Mouse (Mus musculus): ENCODE measurements around the gene D430019H16Rik. TPM values are rescaled to one million over a fixed set of nuclear protein-coding genes. Genes with fewer than 3 reads are reported as not detected.

The D430019H16Rik gene
- polyA plus RNA-seq, 1 experiment from 2014 or later = 0.84 TPM

DNA sequence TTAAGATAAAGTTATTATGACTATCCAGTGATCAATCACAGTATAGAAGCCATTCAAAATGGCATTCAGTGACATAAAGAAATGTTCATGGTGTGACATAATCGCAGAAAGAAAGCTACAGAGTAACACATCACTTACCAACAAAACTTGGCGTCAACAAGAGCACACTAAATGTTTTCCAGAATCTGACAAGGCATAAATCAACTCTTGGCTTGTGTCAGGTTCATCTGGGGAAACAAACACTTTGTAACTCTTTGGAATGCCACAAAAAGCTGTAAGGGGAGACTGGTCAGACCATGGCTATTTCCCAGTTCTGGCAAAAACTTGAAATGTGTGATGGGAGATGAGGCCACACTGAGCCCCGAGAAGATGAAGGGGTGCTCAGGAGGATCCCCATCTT lies 72.5 kb downstream of the D430019H16Rik start:
- ATAC-seq = no peak
- 73% methylated on average over 3 of the region's 3 CpGs for WGBS
- Histone ChIP-seq H3K4me3 (ENCODE audit: low read length) (no peak overlapping the region), H3K36me3 (ENCODE audit: control insufficient read depth, insufficient read depth, low read length) (no peaks in the 10 kb centered on the region), H3K27me3 (replicated peaks; ENCODE audit: control insufficient read depth, insufficient read depth, low read length) (no peaks in the 10 kb centered on the region), H3K4me2 (ENCODE audit: low read depth, low read length) (no peak overlapping the region), H3K4me1 (ENCODE audit: control insufficient read depth, insufficient read depth, low read length) (no peaks in the 10 kb centered on the region; the same call in 1 of the 2 replicates), H3K9ac (ENCODE audit: low read depth, low read length) (no peak overlapping the region), H3K27ac (ENCODE audit: low read length) (no peak overlapping the region), H3K9me3 (ENCODE audit: control insufficient read depth, low read length) (no peaks in the 10 kb centered on the region)

- Histone ChIP-seq H3K4me3 (ENCODE audit: low read length) (no peak overlapping the region), H3K27me3 (replicated peaks; ENCODE audit: control insufficient read depth, insufficient read depth, low read length) (no peaks in the 10 kb centered on the region), H3K4me1 (ENCODE audit: control insufficient read depth, insufficient read depth, low read length) (no peaks in the 10 kb centered on the region; the same call in 1 of the 2 replicates), H3K27ac (ENCODE audit: low read length) (peak overlapping the region; percentile 16; the same call in 1 of the 2 replicates), H3K4me2 (ENCODE audit: low read depth, low read length) (no peak overlapping the region), H3K9ac (ENCODE audit: low read depth, low read length) (no peak overlapping the region), H3K9me3 (ENCODE audit: control insufficient read depth, low read length) (no peaks in the 10 kb centered on the region), H3K36me3 (ENCODE audit: control insufficient read depth, insufficient read depth, low read length) (no peaks in the 10 kb centered on the region)
- peak; percentile 65 for ATAC-seq
- WGBS = 54% methylated on average over 5 of the region's 5 CpGs
These were observed 73.2 kb downstream of the D430019H16Rik start for GRCm38 (mm10) chr12:105526829-105527228.

DNA sequence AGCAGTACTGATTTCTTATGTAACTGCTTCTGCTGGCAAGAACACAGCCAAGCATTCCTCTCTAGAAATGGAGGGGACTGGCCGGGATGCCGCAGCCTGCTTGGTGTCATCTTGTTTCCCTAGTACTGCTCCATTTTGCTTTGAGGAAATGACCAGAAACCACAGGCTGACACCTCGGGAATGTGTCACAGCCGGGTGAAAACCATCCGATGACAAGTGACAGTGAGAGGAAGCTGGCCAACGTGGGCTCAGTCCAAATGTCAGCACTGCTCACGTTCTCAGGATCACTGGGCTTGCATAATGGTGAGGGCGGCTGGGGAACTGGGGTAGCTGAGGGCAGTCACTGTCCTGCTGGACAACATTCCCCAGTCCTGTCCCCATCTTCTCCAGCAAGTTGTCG lies 75.9 kb downstream of the D430019H16Rik start:
- no peak for ATAC-seq
- 71% methylated on average over 9 of the region's 9 CpGs for WGBS
- no peaks in the 10 kb centered on the region for H3K27me3 ChIP-seq (replicated peaks; ENCODE audit: control insufficient read depth, insufficient read depth, low read length)

DNA sequence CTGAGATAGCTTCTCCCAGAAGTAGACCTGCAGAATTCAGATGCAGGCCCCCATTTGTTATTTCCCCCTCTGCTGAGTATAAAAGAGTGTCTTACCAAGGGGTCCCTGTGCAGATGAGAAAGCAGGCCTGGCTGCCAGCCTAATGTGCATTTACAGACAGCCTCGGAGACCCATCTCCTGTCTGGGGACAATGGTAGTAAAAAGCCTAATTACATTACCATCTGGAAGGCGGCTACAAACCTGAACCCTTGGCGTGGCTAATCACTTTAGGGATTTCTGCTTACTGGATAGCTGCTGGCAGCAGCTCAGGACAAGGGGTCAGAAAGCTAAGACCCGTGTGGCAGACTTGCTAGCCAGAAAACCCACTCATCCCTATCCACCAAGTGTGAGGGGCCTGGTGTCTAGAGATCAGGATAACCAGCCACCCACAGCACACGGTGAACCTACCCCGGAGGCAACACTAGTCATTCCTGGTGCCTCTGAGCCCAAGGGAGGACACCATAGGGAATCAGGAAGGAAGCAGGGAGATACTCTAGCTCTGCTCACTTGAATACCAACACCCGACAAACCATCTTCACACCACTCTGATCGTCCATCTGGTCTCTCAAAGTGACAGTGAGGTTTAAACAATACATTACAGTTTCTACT lies 78.2 kb downstream of the D430019H16Rik start:
- H3K9me3 ChIP-seq (ENCODE audit: control insufficient read depth, low read length) = 0 out of 2 replicates have a peak, but pooled peaks cover 3% of the 10 kb centered on the region
- H3K27me3 ChIP-seq (replicated peaks; ENCODE audit: control insufficient read depth, insufficient read depth, low read length) = no peaks in the 10 kb centered on the region
- H3K27ac ChIP-seq (ENCODE audit: low read length) = no peak overlapping the region
- peaks cover 2% of the 10 kb centered on the region; the same call in 1 of the 2 replicates for H3K4me1 ChIP-seq (ENCODE audit: control insufficient read depth, insufficient read depth, low read length)
- 53% methylated on average over 8 of the region's 8 CpGs for WGBS
- no peak overlapping the region for H3K4me2 ChIP-seq (ENCODE audit: low read depth, low read length)
- no peak overlapping the region for H3K4me3 ChIP-seq (ENCODE audit: low read length)
- H3K36me3 ChIP-seq (ENCODE audit: control insufficient read depth, insufficient read depth, low read length) = no peaks in the 10 kb centered on the region
- ATAC-seq = no peak
- no peak overlapping the region for H3K9ac ChIP-seq (ENCODE audit: low read depth, low read length)

More for the DNA sequence above, 75.9 kb downstream of the D430019H16Rik start:
- no peak overlapping the region for H3K9ac ChIP-seq (ENCODE audit: low read depth, low read length)
- H3K4me3 ChIP-seq (ENCODE audit: low read length) = no peak overlapping the region
- H3K27ac ChIP-seq (ENCODE audit: low read length) = no peak overlapping the region
- no peaks in the 10 kb centered on the region for H3K36me3 ChIP-seq (ENCODE audit: control insufficient read depth, insufficient read depth, low read length)
- H3K4me1 ChIP-seq (ENCODE audit: control insufficient read depth, insufficient read depth, low read length) = no peaks in the 10 kb centered on the region; the same call in 1 of the 2 replicates
- no peak overlapping the region for H3K4me2 ChIP-seq (ENCODE audit: low read depth, low read length)
- 0 out of 2 replicates have a peak, but pooled peaks cover 1% of the 10 kb centered on the region for H3K9me3 ChIP-seq (ENCODE audit: control insufficient read depth, low read length)

DNA sequence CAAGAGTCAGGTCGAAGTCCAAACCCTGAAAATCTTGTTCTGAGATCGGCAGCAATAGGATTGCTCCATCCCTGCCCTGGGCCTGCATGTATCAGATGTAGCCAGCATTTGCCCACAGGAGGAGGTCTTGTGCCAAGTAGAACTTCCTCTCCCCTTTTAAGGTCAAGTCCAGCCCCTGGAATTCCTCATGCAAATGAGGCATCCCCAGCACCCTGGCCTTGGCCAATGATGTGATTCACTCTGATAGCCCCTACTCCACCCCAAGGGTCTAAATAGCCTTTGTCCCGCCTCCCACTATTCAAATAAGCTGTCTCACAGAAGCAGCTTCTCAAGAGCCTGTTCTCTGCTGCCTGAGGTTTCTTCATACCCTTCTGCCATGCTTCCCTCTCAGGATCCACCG lies 81.2 kb downstream of the D430019H16Rik start:
- Histone ChIP-seq H3K4me2 (ENCODE audit: low read depth, low read length) (no peak overlapping the region), H3K27ac (ENCODE audit: low read length) (no peak overlapping the region), H3K36me3 (ENCODE audit: control insufficient read depth, insufficient read depth, low read length) (no peaks in the 10 kb centered on the region), H3K9ac (ENCODE audit: low read depth, low read length) (no peak overlapping the region), H3K9me3 (ENCODE audit: control insufficient read depth, low read length) (0 out of 2 replicates have a peak, but pooled peaks cover 3% of the 10 kb centered on the region), H3K4me1 (ENCODE audit: control insufficient read depth, insufficient read depth, low read length) (peaks cover 5% of the 10 kb centered on the region; the same call in 1 of the 2 replicates), H3K4me3 (ENCODE audit: low read length) (no peak overlapping the region), H3K27me3 (replicated peaks; ENCODE audit: control insufficient read depth, insufficient read depth, low read length) (no peaks in the 10 kb centered on the region)
- no peak for ATAC-seq
- WGBS = 90% methylated on average over 4 of the region's 4 CpGs

DNA sequence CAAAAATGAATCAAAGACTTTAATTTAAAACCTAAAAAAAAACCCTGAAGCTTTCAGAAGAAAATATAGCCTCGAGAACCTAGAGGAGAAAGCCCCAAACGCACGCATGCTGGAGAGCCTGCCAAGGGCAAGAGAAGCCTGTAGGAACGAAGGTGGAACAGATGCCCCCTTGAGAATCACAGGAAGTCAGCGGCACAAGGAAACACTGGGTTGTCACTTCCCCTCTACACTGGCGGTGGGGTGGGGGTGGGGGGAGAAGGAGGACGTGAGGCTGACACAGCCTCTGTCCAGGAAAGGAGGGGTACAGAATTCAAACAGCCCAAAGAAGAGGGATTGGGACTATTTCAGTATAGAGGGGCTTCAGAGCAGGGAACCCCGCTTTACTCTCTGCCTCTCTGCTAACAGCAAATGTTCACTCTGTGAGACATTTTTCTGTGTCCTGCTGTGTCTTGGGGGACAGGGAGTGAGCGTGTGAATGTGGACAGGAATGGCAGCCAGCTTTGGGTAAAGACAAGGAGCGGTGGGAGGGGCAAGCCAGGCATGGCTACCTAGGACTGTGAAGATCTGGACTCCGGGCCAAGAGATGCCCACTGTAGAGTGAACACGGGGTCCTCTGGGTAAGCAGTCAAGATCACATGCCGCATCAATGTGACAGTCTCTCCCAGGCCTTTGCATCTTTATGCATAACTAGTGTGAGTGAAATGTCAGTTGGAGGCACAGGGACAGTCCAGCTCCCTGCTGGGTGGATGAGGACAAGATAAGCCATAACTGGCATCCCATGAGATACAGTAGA lies 82.5 kb downstream of the D430019H16Rik start:
- Histone ChIP-seq H3K27me3 (replicated peaks; ENCODE audit: control insufficient read depth, insufficient read depth, low read length) (no peaks in the 10 kb centered on the region), H3K9ac (ENCODE audit: low read depth, low read length) (no peak overlapping the region), H3K36me3 (ENCODE audit: control insufficient read depth, insufficient read depth, low read length) (no peaks in the 10 kb centered on the region), H3K4me1 (ENCODE audit: control insufficient read depth, insufficient read depth, low read length) (peaks cover 5% of the 10 kb centered on the region; the same call in 1 of the 2 replicates), H3K9me3 (ENCODE audit: control insufficient read depth, low read length) (0 out of 2 replicates have a peak, but pooled peaks cover 3% of the 10 kb centered on the region), H3K4me3 (ENCODE audit: low read length) (no peak overlapping the region), H3K27ac (ENCODE audit: low read length) (peak overlapping the region; percentile 38; the same call in 1 of the 2 replicates), H3K4me2 (ENCODE audit: low read depth, low read length) (no peak overlapping the region)
- 65% methylated on average over 13 of the region's 13 CpGs for WGBS
- no peak for ATAC-seq

DNA sequence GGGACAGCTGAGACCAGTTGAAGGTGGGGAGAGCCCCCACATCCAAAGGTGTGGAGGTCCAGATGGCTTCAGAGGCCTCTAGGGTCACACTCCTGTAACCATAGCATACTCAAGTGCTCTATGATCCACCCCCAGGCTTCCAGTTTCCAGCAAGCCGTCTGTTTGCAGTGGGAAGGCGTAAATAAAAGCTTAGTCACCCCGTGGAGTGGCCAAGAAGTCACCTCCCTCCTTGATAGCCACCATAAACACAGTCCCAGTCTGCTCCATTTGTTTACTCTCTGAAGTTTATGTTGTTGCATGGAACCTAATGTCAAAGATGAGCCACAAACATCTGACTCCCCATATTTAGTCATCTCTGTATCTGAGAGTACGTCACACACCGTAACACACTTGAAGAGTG lies 83.5 kb downstream of the D430019H16Rik start:
- Histone ChIP-seq H3K27me3 (replicated peaks; ENCODE audit: control insufficient read depth, insufficient read depth, low read length) (no peaks in the 10 kb centered on the region), H3K4me1 (ENCODE audit: control insufficient read depth, insufficient read depth, low read length) (peaks cover 5% of the 10 kb centered on the region), H3K4me2 (ENCODE audit: low read depth, low read length) (no peak overlapping the region), H3K27ac (ENCODE audit: low read length) (peak overlapping the region; percentile 42; the same call in 1 of the 2 replicates), H3K36me3 (ENCODE audit: control insufficient read depth, insufficient read depth, low read length) (no peaks in the 10 kb centered on the region), H3K4me3 (ENCODE audit: low read length) (no peak overlapping the region), H3K9me3 (ENCODE audit: control insufficient read depth, low read length) (0 out of 2 replicates have a peak, but pooled peaks cover 3% of the 10 kb centered on the region), H3K9ac (ENCODE audit: low read depth, low read length) (0 out of 2 replicates have a peak overlapping the region, but pooled peaks have one; percentile 38)
- ATAC-seq = peak; percentile 72
- WGBS = 48% methylated on average over 5 of the region's 5 CpGs

DNA sequence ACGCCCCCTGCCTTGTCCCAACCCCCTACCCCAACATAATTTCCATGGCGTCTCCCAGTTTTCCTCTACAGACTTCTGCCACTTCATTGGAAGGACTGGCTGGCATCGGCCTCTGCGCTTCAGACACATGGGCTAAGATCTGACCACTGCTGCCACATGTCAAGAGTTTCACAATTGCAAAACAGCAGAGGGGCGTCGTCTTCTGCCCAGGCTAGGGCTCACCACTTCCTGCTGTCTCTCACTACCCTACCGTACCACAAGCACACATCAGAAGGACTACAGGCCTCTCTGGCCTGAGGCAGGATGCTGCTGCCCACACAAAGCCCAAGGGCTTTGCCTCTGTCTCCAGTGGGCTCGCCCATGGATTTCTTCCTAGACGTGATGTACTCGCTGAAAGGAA lies 86.0 kb downstream of the D430019H16Rik start:
- Histone ChIP-seq H3K9ac (ENCODE audit: low read depth, low read length) (no peak overlapping the region), H3K27ac (ENCODE audit: low read length) (no peak overlapping the region), H3K4me3 (ENCODE audit: low read length) (no peak overlapping the region), H3K4me1 (ENCODE audit: control insufficient read depth, insufficient read depth, low read length) (peaks cover 5% of the 10 kb centered on the region), H3K4me2 (ENCODE audit: low read depth, low read length) (no peak overlapping the region), H3K9me3 (ENCODE audit: control insufficient read depth, low read length) (0 out of 2 replicates have a peak, but pooled peaks cover under 1% of the 10 kb centered on the region), H3K27me3 (replicated peaks; ENCODE audit: control insufficient read depth, insufficient read depth, low read length) (no peaks in the 10 kb centered on the region), H3K36me3 (ENCODE audit: control insufficient read depth, insufficient read depth, low read length) (no peaks in the 10 kb centered on the region)
- 90% methylated on average over 10 of the region's 10 CpGs for WGBS
- ATAC-seq = no peak

DNA sequence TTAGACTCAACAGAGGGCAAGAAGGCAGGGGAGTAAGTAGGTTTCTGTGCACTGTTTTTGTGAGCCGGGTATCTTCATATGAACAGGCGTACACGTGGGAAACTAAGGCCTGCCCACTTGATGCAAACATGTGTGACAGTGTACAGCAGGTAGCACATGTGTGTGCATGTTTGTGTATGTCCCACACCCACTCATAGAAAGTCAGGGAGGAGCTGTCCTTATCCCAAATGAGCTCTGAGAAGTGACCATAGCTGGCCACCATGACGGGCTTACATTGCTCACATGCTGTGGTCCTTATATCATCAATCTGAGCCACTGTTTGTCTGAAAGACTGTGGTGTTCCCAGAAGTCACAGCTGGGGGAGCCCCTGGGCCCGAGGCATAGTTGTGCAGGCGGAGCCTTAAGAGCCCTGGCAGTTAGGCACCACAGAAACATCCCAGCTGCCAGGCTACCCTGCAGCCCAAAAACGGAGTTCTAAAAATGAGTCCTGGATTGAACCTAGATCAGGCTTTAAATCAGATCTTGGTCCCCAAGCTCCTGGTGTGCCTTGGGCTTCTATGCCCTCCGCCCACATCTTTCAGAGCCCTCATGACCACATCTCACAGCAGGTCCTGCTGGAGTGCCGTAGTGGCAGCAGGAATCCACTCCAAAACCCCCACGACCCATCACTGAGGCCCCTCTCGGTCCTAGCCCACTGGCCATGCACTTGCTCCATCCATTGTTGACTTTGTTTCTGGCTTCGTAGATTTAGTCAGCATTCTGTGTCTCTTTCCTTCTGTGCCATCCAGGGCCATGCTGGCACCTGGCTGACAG lies 88.1 kb downstream of the D430019H16Rik start:
- Histone ChIP-seq H3K4me1 (ENCODE audit: control insufficient read depth, insufficient read depth, low read length) (peaks cover 12% of the 10 kb centered on the region), H3K4me3 (ENCODE audit: low read length) (no peak overlapping the region), H3K9me3 (ENCODE audit: control insufficient read depth, low read length) (no peaks in the 10 kb centered on the region), H3K27ac (ENCODE audit: low read length) (no peak overlapping the region), H3K27me3 (replicated peaks; ENCODE audit: control insufficient read depth, insufficient read depth, low read length) (no peaks in the 10 kb centered on the region), H3K4me2 (ENCODE audit: low read depth, low read length) (no peak overlapping the region), H3K9ac (ENCODE audit: low read depth, low read length) (no peak overlapping the region), H3K36me3 (ENCODE audit: control insufficient read depth, insufficient read depth, low read length) (no peaks in the 10 kb centered on the region)
- WGBS = 71% methylated on average over 12 of the region's 12 CpGs
- no peak for ATAC-seq

Measured in intestine, embryonic 16.5 days (tissue).